Mouse (Mus musculus) T-cell, adult 2 months (primary cell): ENCODE results near the gene Tns2.

Source experiments
- DNase-seq: peaks from one replicate; pipeline ENCODE4 v3.0.0; 2022; ENCODE audit warnings: low spot score

Gene Tns2

DNA sequence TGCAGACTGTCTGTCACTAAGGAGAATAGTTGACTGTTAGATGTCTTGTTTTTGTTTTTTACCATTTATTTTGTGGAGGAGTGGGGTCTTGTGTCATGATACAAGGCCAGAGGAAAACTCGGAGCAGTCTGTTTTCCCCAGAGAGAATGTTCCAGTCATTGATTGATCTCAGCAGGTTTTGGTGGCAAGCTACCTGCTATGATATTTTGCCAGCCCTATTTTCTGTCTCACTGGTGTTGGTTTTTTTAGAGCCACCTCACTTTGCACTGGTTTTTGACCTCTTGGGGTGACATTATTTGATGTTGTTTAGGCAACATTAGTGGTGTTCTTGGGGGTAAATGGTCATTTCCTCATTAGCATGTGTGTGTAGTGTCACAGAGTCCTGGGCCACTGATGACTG lies 8.5 kb upstream of the Tns2 start:
- DNase-seq, result no peak

GRCm38 (mm10) chr15:102092222-102092621 lies 8.0 kb upstream of the Tns2 start:
- DNase-seq, result no peak

- no peak for DNase-seq
Measured at GRCm38 (mm10) chr15:102094157-102094556, 6.1 kb upstream of the Tns2 start.

DNA sequence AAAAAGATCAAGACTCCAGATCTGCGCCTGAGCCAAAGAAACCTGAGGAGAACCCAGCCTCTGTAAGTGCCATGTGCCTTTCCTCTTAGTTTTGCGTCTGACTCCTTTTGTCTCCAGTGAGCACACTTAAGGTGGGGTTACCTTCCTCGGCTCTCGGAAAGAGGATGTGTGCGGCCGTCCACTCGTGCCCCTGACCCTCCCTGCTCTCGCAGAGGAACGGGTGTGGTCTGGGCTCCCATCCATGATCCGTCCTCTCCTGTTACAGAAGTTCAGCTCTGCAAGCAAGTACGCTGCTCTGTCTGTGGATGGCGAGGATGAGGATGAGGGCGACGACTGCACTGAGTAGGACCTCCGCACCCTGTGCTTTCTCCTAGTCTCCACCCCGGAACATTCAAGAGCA lies 5.2 kb upstream of the Tns2 start:
- no peak for DNase-seq

GRCm38 (mm10) chr15:102097147-102097915 lies 2.9 kb upstream of the Tns2 start:
- no peak for DNase-seq

DNA sequence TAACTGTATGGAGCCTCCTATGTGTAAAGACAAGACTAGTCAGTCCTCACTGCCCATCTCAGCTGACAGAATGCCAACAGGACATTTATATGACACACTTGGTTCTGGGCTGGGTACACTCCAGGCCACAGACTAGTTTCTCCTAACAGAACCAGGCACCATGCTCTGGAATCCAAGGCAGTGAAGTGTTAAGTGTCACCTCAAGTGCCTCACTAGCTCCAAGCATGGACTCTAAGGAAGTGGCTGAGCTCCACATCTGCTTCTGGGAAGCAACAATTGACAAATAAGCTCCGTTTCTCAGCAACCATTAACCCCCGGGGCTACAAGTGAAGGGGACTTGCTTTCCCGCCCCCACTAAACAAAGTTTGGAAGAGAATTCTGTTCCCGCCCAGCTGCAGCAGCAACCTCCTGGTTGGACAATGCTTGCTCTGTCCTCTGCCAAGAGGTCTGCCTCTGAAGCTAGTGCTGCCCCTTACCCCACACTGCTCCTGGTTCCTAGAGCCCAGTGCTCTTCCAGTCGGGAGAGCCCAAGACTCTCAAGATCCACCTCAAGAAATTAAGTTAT lies 2.1 kb upstream of the Tns2 start:
- no peak for DNase-seq

- no peak for DNase-seq
Measured at GRCm38 (mm10) chr15:102099260-102099659, 953 bp upstream of the Tns2 start.

DNA sequence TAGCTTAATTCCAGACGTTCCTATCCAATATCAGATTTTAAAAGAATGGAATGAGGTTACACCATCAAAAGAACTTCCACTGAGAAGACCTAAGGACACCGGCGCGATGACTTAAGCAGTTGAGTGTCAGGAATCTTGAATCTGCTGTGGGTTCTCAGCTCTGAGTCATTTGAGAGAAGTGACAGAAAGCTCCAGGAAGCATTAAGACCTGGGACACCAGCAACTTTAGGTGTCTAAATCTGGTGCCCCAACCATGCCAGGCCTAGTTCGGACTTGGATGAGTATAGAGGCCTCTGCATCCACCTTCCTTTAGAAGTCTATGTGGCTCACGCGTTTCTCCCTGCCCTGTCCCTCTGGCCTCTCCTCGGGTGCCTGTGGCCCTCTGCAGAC lies 447 bp upstream of the Tns2 start:
- DNase-seq, result no peak

GRCm38 (mm10) chr15:102100996-102101671 lies 921 bp downstream of the Tns2 start:
- DNase-seq, result no peak

DNA sequence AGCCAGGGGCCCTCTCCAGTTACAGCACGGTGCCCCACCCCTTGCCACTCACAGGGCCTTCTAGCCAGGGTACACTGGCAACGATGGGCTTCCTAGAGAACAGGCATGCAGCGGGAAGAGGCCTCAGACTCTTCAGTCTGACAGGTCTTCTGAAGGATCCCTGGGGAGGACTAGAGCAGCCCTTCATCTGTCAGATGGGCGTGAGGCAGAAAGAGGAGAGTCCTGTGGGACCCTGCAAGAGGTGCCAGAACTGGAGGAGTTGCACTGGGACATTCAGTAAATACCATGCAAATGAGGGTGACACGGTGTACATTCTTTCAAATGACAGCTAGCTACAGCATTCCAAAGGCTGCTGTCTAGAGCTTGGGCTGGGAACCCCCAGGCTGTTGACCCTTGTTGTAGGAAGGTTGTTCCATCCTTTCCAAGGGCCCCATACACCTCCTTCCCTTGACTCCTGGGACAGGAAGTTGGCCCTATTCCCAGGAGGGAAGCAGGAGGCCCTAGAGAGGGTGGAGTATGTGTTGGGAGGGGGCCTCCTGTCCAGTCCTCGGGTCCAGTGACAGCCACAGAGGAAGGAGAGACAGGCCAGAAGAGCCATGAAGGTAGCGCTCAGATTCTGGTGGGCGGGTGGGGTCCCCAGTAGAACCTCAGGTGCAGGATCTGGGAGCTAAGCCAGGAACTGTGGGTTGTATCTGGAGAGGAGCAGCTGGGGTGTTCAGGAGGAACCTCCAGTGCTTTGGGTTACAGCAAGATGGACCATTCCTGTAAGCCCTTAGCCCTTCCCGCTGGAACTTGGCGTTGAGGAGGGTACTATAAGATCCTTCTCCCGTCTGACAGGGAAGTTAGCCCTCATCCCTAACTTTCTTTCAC lies 1.7 kb downstream of the Tns2 start:
- DNase-seq, result no peak

- no peak for DNase-seq
Measured at GRCm38 (mm10) chr15:102102548-102103121, 2.4 kb downstream of the Tns2 start.

DNA sequence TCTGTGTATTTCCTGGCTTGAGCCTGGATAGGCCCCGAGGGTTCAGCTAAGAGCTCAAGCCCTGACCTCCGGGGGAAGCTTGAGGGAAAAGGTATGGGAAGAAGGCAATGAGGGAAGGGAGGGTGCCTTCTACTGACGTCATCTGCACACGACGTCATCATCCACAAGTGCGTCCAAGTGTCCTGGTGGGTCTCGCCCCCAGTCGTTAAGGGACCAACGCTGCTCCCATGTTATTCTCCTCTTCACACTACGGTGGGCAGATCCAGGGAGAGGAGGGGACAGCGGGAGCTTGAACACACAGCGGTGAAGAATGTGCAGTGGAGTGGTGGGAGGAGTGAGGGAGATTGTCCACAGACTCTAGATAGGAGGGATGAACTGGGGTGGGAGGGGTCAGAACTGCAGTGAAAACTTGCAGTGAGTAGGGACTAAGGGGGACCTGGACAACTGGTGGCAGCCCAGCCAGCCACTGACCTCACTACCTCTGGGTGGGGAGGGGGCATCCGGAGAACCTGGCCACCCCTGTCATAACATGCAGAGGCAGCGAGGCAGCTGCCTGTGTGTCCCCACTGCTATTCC lies 3.2 kb downstream of the Tns2 start:
- no peak for DNase-seq

GRCm38 (mm10) chr15:102103947-102104555 lies 3.8 kb downstream of the Tns2 start:
- DNase-seq, result no peak

DNA sequence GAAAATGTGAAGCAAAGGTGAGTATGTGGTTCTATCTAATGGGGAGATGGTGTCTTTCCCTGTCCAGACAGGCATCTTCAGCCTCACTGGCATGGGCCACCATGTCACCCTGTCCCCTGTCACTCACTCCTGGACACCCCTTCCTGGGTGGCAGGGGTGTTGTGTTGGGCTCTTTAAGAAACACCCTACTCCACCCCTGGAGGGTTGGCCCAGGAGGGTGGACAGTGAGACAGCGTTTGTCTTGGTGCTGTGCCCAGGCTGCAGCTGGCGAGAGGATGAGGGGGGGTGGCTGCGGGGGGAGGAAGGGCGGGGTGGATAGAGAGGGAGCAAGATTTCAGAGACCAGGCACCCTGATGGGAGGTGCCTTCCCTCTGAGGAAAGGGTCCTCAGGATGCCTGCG lies 5.1 kb downstream of the Tns2 start:
- DNase-seq, result no peak

GRCm38 (mm10) chr15:102105764-102106730 lies 5.8 kb downstream of the Tns2 start:
- DNase-seq, result peak; percentile 39

GRCm38 (mm10) chr15:102106754-102107456 lies 6.7 kb downstream of the Tns2 start:
- no peak for DNase-seq

- DNase-seq, result peak; percentile 64
Measured at GRCm38 (mm10) chr15:102107689-102108573, 7.7 kb downstream of the Tns2 start.
